Mouse (Mus musculus) mature B cell (primary cell): ENCODE results near the gene Pkn1.

Experiments used
- in situ Hi-C: fragments of 300-500 bp; cut with MboI; formaldehyde crosslinking; loops from 2 replicates; pipeline ENCODE4 v1.14.3; 2019

Pkn1 gene

DNA sequence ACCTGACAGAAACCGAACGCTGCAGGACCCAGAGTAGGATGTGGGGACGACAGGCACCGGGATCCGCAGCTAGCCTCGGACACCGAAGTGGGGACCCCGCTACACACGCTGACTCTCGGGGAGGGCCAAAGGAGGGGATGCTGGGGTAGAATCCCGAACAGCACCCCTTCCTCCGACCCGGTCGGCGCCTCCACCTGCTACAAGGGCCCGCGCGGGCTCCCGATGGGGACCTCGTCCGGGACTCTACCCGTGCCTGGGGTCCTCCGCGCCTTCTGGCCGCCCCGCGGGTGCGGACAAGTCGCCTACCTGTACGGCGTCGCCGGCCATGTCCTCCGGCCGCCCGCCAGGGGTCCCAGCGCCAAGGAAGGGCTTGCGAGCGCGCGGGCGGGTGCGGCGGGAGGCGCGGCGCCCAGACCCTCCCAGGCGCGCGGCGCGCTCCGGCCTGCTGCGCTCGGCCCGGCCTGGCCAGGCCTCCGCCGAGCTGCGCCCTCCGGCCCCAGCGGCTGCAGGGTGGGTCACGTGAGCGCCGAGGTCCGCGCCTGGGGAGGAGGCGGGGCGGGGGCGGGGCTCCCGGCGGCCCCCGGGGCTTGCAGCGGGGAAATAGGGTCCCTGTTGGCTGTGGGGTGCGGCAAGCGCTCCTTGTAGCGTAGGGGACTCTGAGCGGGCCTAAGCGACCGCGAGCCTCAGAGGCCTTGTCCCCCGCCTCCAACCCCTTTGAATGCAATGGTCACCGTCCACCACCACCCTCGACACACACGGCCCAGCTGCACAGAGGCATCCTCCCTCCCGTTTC is at the start of gene Pkn1:
Pkn1 (minus strand) TSS at position 519 of the 793 bp plus-strand sequence.
- in situ Hi-C loops = no loop called here

DNA sequence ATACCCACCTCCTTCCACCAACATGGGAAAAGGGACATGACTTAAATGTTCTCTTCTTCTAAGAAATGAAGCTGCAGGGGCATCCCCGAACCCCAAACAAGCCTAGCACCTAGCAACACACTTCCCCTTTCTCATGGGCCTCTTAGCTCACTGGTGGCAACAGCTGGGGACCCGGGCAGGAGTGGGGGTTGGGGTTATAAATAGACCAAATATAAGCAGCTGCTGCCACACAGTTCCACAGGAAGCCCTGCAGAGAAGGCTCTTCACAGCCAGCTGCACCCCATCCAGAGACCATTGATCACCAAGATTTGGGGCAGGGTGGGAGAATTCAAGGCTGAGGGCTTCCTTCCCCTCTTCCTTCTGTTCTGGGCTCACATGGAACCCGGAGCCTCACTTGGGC is 49.7 kb upstream of the Pkn1 start:
- in situ Hi-C loops = loop anchor here (10.0 kb wide), 1 partner anchor 1236 kb away; no protein-coding TSS in a partner anchor

DNA sequence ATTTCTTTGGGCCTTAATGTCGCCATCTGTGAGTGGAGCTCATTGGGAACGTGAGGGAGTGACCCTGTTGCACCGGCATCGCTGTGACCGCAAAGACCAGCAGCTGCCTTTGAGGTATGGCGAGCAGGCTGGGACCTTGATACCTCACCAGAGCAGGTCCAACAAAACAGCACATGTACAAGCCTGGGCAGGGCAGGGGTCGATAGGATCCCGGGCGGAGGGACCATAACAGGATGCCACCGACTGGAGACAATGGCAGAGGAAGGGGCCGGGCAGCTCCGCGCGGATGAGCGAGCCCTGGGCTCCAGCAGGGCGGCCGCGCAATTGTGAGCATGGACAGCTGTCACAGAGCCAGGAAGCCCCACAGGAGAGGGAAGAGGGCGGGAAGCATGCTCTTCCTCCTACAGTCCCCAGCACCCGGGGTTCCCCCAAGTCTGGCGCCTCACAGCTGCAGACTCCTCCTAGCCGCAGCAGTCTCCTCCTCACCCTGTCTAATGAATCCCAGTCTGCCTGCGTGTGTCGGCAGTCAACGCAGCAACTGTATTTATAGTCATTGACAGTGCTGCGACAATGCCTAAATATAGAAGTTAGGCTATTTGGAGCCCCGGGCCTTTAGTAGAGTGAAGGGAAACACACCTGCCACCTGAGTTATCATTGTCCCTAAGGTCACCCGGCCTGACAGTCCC is 48.8 kb upstream of the Pkn1 start:
- in situ Hi-C loops = loop anchor here (10.0 kb wide), 1 partner anchor 1237 kb away; no protein-coding TSS in a partner anchor

DNA sequence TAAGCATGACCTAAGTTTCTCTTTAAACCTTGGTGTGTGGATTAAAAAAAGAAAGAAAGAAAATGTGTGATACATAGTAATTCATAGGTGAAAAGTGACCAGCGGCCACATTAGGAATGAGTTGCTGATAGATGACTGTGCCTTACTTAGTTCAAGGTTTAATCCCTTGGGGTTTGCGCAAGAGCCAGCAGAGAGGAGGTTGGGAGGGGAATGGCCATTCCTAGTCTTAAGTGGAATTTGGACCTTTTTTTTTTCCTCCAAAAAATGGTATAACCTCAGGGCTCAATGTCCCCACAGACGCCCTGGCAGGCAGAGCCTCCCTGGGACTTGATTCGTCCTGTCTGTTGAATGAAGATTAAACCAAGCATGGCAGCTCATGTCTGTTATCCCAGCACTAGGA is 45.1 kb upstream of the Pkn1 start:
- in situ Hi-C loops = loop anchor here (10.0 kb wide), 1 partner anchor 1241 kb away; no protein-coding TSS in a partner anchor

DNA sequence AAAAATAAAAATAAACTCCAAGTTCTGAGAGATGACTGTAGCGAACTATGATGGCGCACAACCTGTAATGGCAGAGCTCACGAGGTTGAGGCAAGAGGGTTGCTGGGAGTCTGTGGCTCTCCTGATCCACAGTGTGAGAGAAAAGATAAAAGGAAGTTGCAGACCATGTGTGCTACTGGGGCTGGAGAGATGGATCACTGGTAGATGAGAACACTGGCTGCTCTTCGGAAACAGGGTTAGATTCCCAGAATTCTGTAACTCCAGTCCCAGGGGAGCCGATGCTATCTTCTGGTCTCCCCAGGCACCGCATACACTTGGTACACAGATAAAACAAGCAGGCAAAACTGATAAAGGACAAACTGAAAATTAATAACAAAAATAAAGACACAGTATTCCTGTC is 44.0 kb upstream of the Pkn1 start:
- in situ Hi-C loops = loop anchor here (10.0 kb wide), 1 partner anchor 1242 kb away; no protein-coding TSS in a partner anchor

DNA sequence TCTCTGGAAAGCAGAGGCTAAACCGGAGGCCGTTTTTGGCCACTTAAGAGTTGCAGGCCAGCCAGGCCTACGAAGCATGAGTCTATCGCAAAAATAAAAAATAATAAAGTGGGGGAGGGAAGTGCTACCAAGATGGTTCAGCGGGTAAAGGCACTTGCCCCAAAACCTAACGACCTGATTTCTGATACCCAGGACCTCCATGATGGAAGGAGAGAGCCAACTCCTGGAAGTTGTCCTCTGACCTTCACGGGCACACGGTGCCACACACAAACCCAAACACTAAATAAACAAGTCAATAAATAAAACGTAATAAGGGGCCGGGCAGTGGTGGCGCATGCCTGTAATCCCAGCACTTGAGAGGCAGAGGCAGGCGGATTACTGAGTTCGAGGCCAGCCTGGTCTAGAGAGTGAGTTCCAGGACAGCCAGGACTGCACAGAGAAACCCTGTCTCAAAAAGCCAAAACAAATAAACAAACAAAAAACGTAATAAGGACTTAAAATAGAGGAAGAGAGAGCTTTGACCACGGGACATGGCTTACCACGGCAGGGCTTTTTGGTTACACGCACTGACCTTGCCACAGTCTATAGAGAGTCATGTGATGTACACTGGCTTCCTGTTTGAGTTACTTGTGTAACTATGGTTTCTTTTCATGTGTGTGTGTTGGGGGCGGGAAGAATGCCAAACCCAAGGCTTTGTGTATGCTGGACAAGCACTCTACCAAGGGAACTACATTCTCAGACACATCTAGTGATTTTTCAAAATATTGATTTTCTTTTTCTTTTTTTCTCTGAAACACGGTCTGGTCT is 43.1 kb upstream of the Pkn1 start:
- in situ Hi-C loops = loop anchor here (10.0 kb wide), 1 partner anchor 1243 kb away; no protein-coding TSS in a partner anchor

DNA sequence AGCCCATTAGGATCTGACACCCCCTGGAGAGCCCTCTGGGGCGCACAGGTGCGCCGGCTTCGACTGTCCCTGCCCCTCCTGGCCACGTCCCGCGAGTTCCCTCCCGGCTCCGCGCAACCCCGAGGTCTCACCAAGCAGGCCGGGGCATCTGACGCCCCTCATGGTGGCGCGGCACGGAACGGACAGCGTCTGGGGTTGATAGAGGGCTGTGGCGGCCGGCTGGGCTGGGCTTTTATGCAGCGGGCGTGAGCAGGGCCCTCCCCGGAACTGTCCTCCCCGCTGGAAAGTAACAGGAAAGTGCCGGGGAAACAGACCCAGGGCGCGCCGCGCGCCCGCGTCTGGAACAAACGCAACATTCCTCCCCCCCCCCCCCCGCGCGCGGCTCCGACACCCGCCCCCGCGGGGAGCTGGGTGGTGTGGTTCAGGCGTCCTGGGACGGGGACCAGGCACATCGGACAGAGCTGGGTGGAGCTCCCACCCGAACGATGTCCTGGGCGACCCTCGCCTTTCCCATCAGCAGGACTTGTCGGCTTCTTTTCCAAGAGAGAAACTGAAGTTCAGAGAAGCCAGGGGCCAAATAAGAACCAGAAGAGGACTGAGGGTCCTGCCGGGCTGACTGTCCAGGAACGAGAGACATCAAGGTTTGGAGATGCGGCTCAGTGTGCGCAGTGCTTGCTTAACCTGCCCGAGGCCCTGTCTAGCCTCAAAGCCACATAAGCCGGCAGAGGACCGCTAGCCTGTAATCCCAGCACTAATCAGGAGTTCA is 42.2 kb upstream of the Pkn1 start, which contains the start of gene Adgre5:
Adgre5 (minus strand) TSS at position 351 of the 766 bp plus-strand sequence.
- in situ Hi-C loops = loop anchor here (10.0 kb wide), 1 partner anchor 1244 kb away; no protein-coding TSS in a partner anchor

DNA sequence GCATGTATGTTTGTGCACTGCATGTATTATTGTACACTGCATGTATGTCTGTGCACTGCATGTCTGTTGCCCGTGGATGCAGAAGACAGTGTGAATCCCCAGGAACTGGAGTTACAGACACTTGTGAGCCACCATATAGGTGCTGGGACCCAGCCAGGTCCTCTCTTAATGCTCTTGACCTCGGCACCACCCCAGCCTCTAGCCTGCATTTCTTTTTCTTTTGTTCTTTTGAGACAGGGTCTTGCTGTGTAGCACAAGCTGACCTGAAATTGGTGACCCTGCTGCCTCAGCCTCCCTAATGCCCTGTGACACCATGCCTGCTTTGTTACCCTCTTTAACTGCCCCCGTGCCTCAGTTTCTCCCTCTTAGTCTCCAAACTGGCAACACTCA is 41.6 kb upstream of the Pkn1 start:
- in situ Hi-C loops = loop anchor here (10.0 kb wide), 1 partner anchor 1244 kb away; no protein-coding TSS in a partner anchor

DNA sequence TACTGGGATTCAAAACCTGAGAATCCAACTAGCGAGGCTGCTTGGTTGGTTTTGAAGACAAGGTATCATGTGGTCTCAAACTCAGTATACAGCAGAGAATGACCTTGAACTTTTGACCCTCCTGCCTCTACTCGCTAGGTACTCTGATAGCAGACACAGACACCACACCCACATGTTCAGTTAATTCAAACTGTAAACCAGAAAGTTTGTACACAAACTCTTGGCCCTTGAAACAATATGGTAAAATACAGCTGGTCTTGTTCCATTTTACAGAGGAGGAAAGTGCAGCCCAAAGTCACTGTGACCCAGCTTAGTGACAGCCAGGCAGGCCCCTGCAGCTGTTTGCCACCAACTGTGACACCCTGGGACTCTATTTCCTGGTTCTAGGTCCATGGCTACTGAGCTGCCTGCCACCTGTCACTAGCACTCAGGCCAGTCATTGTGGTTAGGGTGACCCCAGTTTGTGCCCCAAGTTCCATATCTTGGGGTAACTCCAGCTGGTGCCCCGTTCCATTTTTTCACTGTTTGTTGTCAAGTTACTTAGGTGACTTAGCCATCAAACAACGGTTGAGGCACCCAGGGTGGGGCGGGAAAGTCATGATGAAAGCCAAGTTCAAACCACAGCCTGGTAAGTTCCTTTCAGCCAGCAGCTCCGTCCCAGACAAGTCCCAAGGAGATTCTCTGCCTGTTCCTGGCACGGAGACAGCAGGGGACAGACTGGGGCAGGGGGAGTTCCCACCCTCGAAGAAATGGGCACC is 40.9 kb upstream of the Pkn1 start:
- in situ Hi-C loops = loop anchor here (10.0 kb wide), 1 partner anchor 1245 kb away; no protein-coding TSS in a partner anchor

DNA sequence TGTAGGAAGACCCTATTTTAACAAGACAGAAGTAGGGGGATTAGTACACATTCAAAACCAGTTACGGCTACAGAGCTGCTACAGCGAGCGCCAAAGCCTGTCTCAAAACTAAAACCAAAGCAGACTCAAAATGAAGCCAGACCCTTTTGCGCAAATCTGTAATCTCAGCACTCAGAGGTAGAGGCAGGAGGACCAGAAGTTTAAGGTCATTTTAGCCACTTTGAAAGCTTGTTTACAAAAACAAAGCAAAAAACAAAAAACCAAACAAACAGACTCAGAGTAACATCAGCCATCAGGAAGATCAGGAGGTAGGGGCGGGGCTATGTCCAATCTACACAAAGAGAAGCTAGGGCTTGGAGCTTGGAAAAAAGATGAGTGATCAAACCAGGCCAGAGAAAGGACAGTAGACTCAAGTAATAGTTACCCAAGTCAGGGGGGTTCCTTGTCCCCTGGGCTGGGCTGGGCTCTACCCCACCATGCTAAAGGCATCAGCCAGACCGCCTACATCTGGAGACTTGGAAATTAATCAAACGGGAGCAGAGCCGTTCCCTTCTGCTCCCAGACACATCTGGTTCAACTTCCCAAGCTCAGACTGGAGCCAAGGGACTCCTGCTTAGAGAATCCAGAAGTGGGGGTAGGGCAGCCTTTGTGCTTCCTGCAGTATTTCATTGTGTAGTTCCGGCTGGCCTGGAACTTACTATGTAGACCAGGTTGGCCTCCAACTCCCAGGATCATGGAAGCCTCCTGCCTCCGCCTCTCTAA is 40.2 kb upstream of the Pkn1 start:
- in situ Hi-C loops = no loop called here

DNA sequence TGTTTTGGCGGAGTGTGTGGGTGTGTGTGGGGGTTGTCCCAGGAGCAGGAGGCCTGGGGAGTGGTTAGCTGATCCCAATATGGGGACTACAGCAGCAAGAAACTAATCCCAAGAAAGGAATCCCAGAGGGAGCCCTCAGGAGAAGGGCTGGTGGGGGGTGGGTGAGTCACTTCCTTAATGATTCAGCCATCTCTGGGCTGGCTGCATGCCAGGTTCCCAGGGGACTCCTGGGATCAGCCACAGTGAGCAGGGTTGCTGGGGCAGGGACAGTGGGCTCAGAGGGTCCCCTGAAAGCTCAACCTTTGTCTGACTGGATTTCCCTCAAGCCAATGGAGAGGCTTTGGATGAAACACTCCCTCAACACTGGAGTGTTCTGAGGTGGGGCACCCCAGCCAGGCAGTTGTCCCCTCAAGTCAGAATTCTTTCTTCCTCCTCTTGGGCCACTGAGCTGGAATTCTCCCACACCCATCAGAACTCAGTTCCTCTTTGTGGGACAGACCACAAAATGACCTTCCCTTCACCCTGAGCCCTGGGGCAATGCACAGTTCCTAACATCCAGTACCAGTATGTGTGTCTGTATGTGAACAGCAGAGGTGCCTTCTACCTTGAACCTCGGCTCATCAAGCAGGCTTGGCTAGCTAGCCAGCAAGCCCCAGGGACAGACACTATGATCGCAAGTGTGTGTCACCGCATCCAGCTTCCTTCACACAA is 39.0 kb upstream of the Pkn1 start:
- in situ Hi-C loops = no loop called here

DNA sequence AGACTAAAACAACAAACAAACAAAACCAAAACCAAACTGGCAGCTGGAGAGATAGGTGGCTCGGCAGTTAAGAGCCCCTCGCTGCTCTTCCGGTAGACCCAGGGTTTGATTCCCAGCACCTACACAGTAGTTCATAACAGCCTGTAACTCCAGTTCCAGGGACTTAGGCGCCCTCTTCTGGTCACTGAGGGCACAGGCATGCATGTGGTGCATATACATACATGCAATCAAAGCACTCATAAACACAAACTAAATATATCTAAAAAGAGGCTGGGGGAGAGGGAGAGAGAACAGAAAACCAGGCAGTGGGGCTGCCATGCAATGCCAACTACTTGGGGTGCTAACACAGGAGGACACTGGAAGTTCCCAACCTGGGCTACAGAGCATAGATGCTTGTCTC is 38.4 kb upstream of the Pkn1 start:
- in situ Hi-C loops = no loop called here

DNA sequence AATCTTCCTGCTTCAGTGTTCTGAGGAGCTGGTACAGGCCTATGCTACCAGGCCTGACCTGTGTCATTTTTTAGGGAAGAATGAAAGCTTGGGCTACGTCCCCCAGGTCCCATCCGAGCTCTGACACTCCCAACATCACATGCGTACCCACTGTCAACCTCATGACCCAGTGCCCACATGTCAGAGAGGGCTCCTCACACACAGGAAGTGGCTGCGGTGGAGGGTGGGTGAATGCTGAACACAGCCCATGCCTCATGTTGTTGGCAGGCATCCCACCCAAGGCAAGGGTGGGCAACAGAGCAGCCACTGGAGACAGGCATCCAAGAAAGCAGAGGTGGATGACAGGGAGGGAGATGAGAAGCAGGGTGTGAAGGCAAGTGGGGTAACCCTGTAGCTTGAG is 37.7 kb upstream of the Pkn1 start:
- in situ Hi-C loops = no loop called here

DNA sequence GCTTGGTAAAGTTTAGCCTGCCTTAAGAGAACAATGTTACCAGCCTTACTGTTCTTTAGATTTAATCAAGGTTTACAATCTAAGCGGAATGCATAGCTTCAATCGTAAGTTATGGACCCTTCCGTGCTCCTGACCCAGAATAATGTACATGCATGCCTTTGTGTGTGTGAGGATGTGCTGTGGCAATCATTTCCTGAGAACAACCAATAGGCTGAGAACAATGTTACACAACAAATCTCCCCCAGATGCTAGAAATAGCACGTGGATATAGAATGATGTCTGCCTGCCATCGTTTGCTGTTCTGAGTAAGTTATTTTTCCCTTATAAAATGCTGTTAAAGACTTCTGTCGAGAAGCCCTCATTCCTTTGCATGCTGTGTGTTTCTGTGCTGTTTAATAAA is 33.9 kb upstream of the Pkn1 start:
- in situ Hi-C loops = no loop called here

DNA sequence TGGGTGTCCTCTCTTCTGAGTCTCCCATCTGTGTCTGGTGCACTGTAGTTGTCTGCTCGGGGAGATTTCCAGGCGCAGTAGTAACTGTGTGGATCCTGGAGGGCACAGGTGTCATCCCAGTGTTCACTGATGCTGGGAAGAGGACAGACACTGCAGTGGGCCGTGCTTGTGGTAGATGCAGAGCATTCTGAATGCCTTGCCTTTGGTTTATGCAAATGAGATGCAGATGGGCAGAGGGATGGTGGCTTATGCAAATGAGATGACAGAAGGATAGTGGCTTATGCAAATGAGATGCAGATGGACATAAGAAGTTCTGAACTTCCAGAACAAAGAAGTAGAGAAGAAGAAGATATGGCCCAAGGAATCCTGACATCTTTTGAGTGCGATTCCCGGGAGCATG is 32.9 kb upstream of the Pkn1 start:
- in situ Hi-C loops = no loop called here

DNA sequence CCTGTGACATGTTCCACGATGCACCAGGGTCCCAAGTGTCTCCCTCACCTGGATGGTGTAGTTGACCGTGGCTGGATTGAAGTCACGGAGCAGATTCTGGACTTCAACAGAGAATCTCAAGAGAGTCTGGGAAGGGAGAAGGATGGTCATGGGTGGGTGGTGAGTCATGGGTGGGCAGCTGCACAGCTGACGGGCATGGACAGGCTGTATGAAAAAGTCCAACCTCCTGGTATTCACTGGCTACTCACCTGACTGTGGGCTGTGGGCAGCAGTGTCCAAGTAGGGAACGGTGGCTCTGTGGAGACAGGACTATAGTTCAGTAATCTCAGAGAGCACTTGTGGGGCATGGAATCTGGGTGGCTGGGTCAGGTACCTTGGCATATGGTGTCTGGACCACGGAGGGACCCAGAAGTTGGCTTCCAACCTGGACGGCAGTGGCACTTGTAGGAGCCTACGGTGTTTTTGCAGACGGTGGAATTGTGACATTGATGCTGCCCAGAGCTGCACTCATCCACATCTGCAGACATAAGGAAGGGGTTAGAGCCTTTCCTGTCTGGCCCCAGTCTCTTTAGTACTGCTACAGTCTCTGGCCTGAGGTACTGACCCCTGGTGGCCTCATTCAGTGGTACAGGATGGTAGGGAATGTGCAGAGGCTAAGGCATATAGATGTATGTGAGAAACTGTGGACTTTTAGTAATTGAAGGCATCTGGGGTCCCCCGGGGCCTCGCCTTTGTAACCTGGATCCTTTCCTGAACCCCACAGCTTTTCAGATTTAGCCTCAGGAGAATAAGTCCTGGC is 30.2 kb upstream of the Pkn1 start:
- in situ Hi-C loops = no loop called here

DNA sequence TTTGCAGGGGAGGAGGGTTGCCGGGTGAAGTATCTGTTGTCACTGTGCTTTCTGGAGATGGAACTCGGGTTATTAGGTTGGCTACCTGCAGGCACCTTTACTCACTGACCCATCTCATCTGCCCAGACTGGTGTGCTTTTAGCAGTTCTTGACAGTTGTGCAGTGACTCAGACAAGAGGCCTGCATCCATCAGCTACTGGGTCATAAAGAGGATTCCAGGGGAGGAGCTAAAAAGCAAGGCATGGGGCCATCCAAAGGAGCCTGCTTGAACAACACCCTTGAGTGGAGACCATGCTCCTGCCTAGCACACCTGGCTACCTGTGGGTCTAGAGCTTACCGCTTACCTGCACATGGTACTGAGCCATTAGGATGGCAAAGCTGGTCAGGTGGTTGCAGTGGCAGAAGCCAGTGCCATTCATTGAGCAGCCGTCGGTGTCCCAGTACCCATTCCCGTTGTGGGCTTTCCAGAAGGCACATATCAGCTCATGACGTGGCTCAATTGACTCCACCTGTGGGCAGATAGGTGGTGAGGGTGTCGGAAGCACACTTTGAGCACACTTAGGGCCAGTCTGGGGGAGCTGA is 26.6 kb upstream of the Pkn1 start:
- in situ Hi-C loops = no loop called here
